Mouse (Mus musculus): ENCODE measurements around the gene Prdx6b. TPM values are rescaled to one million over a fixed set of nuclear protein-coding genes. Genes with fewer than 3 reads are reported as not detected.

Prdx6b gene
- not detected for total RNA-seq (2018; cell fraction: chromatin; rRNA removed)
- not detected for total RNA-seq (2018; cell fraction: cytosol; rRNA removed)
- total RNA-seq (2018; cell fraction: nucleus; rRNA removed), result not detected
- not detected in 3 replicates for polyA plus RNA-seq (2018)

DNA sequence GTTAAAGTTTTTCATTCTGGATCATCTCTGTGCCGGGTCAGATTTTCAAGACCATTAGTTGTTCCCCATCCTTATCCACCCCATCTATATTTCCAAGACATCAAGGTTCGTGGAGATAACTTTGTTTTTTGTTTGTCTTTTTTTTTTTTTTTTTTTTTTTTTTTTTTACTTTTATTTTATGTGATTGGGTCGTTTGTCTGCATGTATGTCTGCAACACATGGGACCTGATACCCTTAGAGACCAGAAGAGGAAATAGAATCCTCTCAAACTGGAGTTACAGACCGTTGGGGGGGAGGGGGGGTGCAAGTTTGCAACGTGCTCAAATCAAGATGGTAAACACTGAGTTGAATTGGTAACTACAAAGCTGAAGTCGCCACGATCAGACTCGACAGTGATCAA, at the start of gene Prdx6b:
Prdx6b (plus strand) TSS at position 301 of the 400 bp plus-strand sequence.
- Histone ChIP-seq H3K79me2 (ENCODE audit: inconsistent target) (no peaks in the 10 kb centered on the region), H3K27ac (no peak within 1 kb of the TSS), H3K4me3 (ENCODE audit: inconsistent target) (no peak within 1 kb of the TSS), H3K36me3 (ENCODE audit: inconsistent target) (no peaks in the 10 kb centered on the region)
- WGBS (ENCODE audit: missing documents), result 86% methylated on average over 8 of the region's 8 CpGs

DNA sequence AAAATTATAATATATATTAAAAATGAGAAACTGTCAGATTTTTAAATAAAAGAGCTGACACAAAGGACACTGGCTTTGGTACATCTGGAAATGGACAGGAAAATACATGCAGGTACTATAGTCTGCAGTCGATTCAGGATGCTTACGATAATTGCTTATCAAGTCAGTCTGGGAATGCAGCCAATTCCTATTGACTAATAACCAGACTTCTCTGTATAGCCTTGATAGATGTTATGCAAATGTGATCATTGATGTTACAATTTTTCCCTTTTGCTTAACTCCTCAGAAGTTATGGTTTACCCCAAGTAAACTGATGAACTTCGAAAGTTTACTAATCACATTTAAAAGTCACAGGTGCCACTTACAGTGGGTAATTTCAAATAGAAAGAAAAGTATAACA, 44.8 kb upstream of the Prdx6b start:
- no peaks in the 10 kb centered on the region for H3K36me3 ChIP-seq (ENCODE audit: inconsistent target)
- WGBS (ENCODE audit: missing documents), result 84% methylated on average over 3 of the region's 3 CpGs
- H3K79me2 ChIP-seq (ENCODE audit: inconsistent target), result no peaks in the 10 kb centered on the region
- no peak overlapping the region for H3K4me3 ChIP-seq (ENCODE audit: inconsistent target)
- H3K27ac ChIP-seq, result no peak overlapping the region

DNA sequence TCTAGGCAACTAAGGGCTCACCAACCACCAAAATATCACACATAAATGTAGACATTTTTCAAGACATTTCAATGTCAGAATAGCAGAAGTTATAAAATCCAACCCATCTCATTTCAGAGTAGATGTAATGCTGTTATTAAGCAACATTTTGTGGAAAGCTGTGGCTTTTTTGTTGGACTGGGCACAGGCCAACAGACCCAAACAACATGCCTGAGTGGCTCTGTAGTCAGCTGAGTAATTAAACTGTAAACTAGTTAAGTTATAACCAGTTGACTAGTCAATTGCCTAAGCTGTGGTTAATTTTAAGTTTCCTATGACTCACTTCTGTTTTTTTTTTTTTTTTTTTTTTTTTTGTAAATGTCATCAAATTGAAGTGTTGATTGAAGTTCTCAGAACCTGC, 44.4 kb upstream of the Prdx6b start:
- Histone ChIP-seq H3K4me3 (ENCODE audit: inconsistent target) (no peak overlapping the region), H3K79me2 (ENCODE audit: inconsistent target) (no peaks in the 10 kb centered on the region), H3K27ac (no peak overlapping the region), H3K36me3 (ENCODE audit: inconsistent target) (no peaks in the 10 kb centered on the region)

DNA sequence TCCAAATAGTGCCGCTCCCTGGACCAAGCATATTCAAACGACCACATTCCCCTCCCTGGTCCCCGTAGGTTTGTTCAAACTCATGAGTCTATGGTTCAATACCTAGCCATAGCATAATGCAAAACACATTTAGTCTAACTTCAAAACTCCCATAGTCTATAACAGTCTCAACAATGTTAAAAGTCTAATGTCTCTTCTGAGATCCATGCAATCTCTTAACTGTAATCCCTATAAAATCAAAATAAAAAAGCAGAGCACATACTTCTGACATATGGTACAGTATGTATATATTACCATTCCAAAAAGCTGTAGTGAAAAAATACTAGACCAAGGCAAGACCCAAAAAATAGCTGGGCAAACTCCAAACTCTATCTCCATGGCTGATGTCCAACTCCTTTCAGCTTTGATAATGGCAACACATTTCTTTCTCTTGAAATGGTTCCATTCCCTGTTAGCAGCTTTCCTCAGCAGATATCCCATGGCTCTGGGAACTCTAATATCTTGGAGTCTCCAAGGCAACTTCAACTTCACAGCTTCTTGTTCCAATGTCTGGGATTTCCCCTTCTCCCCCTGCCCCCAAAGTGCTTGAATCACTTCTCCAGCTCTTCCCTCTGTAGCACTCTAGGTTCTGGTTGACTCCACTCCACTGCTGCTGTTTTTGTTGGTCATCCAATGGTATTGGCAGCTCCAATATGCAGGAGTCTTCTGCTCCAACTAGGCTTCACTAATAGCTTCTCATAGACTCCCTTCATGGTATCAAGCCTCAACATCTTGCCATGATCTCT, 32.2 kb upstream of the Prdx6b start:
- Histone ChIP-seq H3K27ac (no peak overlapping the region), H3K79me2 (ENCODE audit: inconsistent target) (no peaks in the 10 kb centered on the region), H3K36me3 (ENCODE audit: inconsistent target) (no peaks in the 10 kb centered on the region), H3K4me3 (ENCODE audit: inconsistent target) (no peak overlapping the region)
- 91% methylated on average over 3 of the region's 3 CpGs for WGBS (ENCODE audit: missing documents)

DNA sequence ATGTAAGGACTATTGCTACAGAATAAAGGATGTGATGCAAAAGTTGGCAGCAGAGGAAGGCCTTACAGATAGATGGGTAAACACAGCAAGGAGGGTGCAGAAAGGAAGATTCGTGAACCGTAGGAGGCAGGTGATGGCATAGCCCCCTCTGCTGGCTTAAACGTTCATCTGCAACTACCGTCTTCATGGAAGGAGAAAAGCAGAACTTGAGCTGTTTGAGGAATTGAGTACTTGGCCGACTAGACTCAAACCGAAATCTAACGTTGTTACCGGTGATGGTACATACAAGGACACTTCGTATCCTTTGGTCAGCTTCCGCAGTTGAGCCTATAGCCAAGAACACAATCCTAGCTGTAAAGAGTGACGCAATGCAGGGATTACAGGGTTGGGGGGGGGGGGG, 25.4 kb upstream of the Prdx6b start:
- H3K4me3 ChIP-seq (ENCODE audit: inconsistent target), result no peak overlapping the region
- H3K27ac ChIP-seq, result no peak overlapping the region
- H3K36me3 ChIP-seq (ENCODE audit: inconsistent target), result no peaks in the 10 kb centered on the region
- WGBS (ENCODE audit: missing documents), result 3% methylated on average over 11 of the region's 11 CpGs
- no peaks in the 10 kb centered on the region for H3K79me2 ChIP-seq (ENCODE audit: inconsistent target)

DNA sequence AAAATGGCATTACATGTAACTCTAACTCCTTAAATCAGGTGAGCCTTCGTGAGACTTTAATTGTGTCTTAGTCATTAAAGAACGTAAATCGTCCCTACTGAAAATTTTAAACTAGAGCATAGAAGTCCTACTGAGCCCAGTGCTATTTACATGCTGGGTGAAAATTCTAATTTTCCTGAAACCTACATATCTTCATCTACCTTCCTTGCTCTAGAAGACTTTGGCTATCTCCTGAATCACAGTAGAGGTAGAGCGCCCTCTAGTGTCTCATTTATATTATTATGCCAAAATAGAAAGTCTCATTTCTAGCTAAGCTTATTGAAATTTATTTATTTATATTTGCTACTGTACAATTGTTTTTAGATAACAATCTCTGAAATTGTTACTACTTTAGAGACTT, 24.2 kb upstream of the Prdx6b start:
- no peak overlapping the region for H3K4me3 ChIP-seq (ENCODE audit: inconsistent target)
- no peaks in the 10 kb centered on the region for H3K79me2 ChIP-seq (ENCODE audit: inconsistent target)
- no peaks in the 10 kb centered on the region for H3K36me3 ChIP-seq (ENCODE audit: inconsistent target)
- WGBS (ENCODE audit: missing documents), result 64% methylated on average over 4 of the region's 4 CpGs
- no peak overlapping the region for H3K27ac ChIP-seq

DNA sequence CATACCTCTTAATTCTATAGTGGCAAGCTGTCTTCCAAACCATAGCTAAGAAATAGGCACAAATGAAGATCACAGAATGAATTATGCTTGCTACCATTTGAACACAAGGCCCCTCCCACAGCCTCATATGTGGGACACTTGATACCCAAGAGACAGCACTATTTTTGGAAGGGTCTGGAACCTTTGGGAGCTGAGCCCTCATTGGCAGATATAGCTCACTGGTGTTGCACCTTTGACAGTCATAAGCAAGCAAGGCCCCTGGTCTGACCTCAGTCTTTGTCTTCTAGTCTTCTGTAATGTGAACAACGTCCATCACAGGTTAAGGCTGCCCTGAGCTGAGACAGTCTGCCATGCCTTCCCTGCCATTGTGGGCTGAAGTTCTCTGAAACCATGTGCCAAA, 20.8 kb upstream of the Prdx6b start:
- no peak overlapping the region for H3K27ac ChIP-seq
- 64% methylated on average over 1 of the region's 1 CpGs for WGBS (ENCODE audit: missing documents)
- H3K4me3 ChIP-seq (ENCODE audit: inconsistent target), result no peak overlapping the region
- no peaks in the 10 kb centered on the region for H3K79me2 ChIP-seq (ENCODE audit: inconsistent target)
- no peaks in the 10 kb centered on the region for H3K36me3 ChIP-seq (ENCODE audit: inconsistent target)

DNA sequence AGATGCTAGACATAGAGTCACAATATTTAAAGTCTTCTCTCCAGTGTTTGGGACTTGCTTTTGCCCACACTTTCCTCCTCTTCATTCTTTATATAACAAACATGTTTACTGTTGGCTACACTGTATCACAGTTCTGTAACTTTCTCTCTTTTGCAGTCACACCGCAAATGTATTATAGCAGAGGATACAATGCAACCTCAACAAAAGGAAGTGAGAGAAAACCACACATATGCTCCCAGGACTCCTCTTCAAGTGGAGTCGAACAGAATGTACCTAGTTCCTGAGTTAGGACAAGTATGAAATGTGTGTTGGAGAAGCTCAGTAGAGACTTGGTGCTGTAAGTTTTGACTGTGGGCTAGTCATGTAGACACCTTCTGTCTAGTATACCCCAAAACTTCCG, 19.2 kb upstream of the Prdx6b start:
- Histone ChIP-seq H3K4me3 (ENCODE audit: inconsistent target) (no peak overlapping the region), H3K27ac (no peak overlapping the region), H3K79me2 (ENCODE audit: inconsistent target) (no peaks in the 10 kb centered on the region), H3K36me3 (ENCODE audit: inconsistent target) (no peaks in the 10 kb centered on the region)
- 38% methylated on average over 3 of the region's 3 CpGs for WGBS (ENCODE audit: missing documents)

DNA sequence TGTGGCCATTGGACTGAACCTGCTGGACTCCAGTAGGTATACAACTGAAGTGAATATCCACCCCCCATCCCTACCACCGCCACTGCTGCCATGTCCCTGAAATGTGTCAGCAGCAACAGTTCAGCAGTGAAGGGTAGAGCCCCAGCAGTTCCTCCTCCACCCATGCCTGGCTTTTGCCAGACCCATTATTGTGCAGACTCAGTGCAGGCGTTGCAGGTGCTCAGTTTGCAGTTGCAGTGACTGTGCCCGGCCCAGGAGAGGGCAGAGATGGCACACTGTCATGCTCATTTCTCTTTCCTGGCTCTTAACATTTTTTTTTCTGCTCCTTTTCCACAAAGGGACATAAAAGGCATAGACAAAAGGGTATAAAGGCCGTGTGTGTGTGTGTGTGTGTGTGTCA, 18.5 kb upstream of the Prdx6b start:
- 82% methylated on average over 4 of the region's 4 CpGs for WGBS (ENCODE audit: missing documents)
- Histone ChIP-seq H3K27ac (no peak overlapping the region), H3K4me3 (ENCODE audit: inconsistent target) (no peak overlapping the region), H3K79me2 (ENCODE audit: inconsistent target) (no peaks in the 10 kb centered on the region), H3K36me3 (ENCODE audit: inconsistent target) (no peaks in the 10 kb centered on the region)

DNA sequence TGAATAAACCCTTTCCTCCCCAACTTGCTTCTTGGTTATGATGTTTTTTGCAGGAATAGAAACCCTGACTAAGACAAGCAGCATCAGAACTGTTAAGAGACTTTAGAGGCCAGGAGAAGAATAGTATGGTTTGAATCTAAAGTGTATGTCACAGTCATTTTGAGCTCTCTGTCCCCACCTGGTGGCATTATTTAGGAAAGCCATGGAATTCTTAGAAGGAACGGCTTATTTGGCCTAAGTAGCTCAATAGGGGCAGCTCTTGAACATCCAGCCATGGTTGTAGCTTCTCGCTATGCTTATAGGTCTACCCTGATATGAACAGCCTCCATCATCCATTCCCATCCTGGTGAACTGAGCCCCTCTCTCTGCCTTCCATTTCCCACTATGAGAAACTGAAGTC, 17.1 kb upstream of the Prdx6b start:
- no peaks in the 10 kb centered on the region for H3K36me3 ChIP-seq (ENCODE audit: inconsistent target)
- no peak overlapping the region for H3K4me3 ChIP-seq (ENCODE audit: inconsistent target)
- 68% methylated on average over 2 of the region's 2 CpGs for WGBS (ENCODE audit: missing documents)
- no peak overlapping the region for H3K27ac ChIP-seq
- no peaks in the 10 kb centered on the region for H3K79me2 ChIP-seq (ENCODE audit: inconsistent target)

DNA sequence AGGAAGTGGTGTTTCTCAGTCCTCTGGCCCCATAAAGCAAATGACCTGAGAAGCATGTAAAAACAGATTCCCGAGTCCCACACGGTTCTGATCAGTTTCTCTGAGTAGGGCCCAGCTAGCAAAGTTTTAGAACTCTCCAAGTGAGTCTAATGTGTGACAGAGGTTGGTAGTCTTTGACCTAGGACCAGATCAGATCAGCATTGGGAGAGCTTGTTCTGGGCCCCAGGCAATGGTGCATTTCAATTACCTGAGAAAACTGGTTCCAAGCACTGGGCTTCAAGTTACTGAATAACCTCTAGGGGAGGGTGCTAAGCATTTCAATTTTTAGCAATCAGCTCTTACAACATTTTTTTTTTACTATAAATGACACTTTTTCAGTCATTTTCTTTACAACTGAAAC, 10.1 kb upstream of the Prdx6b start:
- Histone ChIP-seq H3K27ac (no peak overlapping the region), H3K4me3 (ENCODE audit: inconsistent target) (no peak overlapping the region), H3K79me2 (ENCODE audit: inconsistent target) (no peaks in the 10 kb centered on the region), H3K36me3 (ENCODE audit: inconsistent target) (no peaks in the 10 kb centered on the region)
- WGBS (ENCODE audit: missing documents), result 80% methylated on average over 2 of the region's 2 CpGs

DNA sequence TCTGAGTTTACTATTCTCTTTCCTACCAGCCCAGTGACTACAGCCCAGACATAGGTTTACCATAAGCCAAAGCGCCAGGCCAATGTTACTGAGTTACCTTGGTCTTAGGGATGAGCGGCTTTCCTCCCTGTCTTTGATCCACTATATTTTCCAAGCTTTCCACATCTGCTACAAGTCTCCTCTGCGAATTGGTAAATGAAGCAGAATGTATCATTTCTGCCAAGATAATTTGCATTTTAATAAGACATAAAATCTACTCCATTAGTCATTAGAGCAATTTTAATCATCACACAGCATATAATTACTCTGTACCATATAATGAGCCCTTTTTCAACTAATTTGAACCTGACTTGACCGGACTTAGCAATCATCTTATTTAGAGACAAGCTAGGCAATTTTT, 5.9 kb upstream of the Prdx6b start:
- no peaks in the 10 kb centered on the region for H3K36me3 ChIP-seq (ENCODE audit: inconsistent target)
- H3K4me3 ChIP-seq (ENCODE audit: inconsistent target), result no peak overlapping the region
- H3K79me2 ChIP-seq (ENCODE audit: inconsistent target), result no peaks in the 10 kb centered on the region
- WGBS (ENCODE audit: missing documents), result 93% methylated on average over 4 of the region's 4 CpGs
- no peak overlapping the region for H3K27ac ChIP-seq

DNA sequence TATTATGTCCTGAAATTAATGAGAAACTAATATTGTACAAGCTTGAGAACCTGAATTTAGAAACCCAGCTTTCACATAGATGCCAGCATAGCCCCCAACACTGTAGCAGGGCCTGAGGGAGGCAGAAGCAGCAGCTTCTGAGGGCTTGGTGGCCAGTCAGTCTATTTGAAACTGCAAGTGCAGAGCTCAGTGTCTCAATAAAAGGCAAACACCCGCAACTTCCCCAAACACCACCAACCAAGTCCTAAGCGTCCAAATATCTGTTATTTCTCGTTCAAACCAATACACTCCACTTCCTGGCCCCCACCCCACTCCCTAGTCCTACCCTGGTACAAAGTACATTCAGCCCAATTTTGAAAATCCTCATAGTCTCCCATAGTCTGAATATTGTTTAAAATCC, 6.1 kb downstream of the Prdx6b start:
- no peaks in the 10 kb centered on the region for H3K36me3 ChIP-seq (ENCODE audit: inconsistent target)
- H3K27ac ChIP-seq, result no peak overlapping the region
- 3% methylated on average over 3 of the region's 3 CpGs for WGBS (ENCODE audit: missing documents)
- H3K4me3 ChIP-seq (ENCODE audit: inconsistent target), result no peak overlapping the region
- no peaks in the 10 kb centered on the region for H3K79me2 ChIP-seq (ENCODE audit: inconsistent target)

DNA sequence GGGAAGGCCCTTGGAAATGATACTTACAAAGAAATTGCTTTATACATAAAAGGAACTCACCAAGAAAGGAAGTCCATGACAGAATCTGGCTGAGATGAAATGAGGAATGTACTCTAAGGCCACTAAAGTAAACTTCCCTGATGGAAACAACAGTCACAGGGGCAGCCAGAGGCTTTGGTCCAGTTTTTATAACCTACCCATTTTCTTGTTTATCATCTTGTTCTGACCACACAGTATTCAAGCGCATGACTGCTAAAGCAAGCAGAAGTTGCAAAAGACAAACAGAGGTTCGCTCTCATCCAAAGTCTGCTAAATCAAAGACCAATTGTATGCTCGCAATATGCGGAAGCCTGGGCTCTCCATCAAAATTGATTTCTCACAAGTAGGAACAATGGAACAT, 8.5 kb downstream of the Prdx6b start:
- H3K27ac ChIP-seq, result no peak overlapping the region
- no peaks in the 10 kb centered on the region for H3K79me2 ChIP-seq (ENCODE audit: inconsistent target)
- no peak overlapping the region for H3K4me3 ChIP-seq (ENCODE audit: inconsistent target)
- no peaks in the 10 kb centered on the region for H3K36me3 ChIP-seq (ENCODE audit: inconsistent target)
- 91% methylated on average over 4 of the region's 4 CpGs for WGBS (ENCODE audit: missing documents)

DNA sequence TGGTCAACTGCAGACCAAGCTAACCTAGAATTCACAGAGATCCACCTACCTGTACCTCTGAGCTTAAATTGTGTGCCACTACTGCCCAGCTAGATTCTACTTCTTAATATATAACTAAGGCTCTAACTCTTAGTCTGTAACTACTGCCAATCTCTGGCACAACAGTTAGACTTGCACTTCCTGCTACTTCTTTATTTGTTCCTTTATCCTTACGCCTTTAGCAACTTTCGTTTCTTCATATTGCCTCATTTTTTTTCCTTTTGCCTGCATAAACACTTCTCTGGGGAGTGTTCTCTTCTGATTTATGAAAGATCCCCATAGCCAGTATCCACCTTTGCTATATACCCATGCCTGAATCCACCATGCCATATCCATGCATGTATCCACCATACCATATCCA, 11.7 kb downstream of the Prdx6b start:
- no peak overlapping the region for H3K4me3 ChIP-seq (ENCODE audit: inconsistent target)
- H3K79me2 ChIP-seq (ENCODE audit: inconsistent target), result no peaks in the 10 kb centered on the region
- no peak overlapping the region for H3K27ac ChIP-seq
- WGBS (ENCODE audit: missing documents), result 27% methylated on average over 2 of the region's 2 CpGs
- H3K36me3 ChIP-seq (ENCODE audit: inconsistent target), result no peaks in the 10 kb centered on the region

DNA sequence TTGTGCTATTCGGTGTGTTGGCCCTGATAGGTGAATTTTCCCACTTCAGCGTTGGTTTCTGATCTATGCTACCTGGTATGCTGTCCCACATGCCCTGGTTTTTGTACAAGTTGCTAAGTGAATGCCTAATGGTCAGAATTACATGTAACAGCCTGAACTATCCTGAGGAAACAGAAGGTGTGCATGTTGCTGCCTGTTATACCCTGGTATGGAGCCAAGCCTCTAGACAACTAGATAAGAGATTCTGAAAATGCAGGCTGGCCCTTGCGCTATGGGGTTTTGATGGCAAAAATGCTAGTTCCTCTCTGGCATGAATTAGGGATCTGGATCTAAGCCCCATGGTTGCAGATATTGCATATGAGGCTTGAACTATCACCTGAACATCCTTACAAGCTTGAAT, 15.4 kb downstream of the Prdx6b start:
- Histone ChIP-seq H3K4me3 (ENCODE audit: inconsistent target) (no peak overlapping the region), H3K27ac (no peak overlapping the region), H3K36me3 (ENCODE audit: inconsistent target) (no peaks in the 10 kb centered on the region), H3K79me2 (ENCODE audit: inconsistent target) (no peaks in the 10 kb centered on the region)
- WGBS (ENCODE audit: missing documents), result 92% methylated on average over 3 of the region's 3 CpGs
